Mouse (Mus musculus): ENCODE measurements around the gene Rgs3.

GRCm38 (mm10) chr4:62728471-62728870 is 168.8 kb downstream of the Rgs3 start:
- TF ChIP-seq CTCF (IDR thresholded peaks at IDR 0.05; ENCODE audit: low read depth, low read length): no peak
- no peak for TF ChIP-seq POLR2A (IDR thresholded peaks at IDR 0.05; ENCODE audit: extremely low read depth, insufficient read depth, low read length)
